Mouse (Mus musculus) ES-Bruce4 (cell line): ENCODE measurements around the gene Il1r2. TPM values are rescaled to one million over a fixed set of nuclear protein-coding genes. Genes with fewer than 3 reads are reported as not detected.

ENCODE experiments used
- H3K27ac ChIP-seq: 2 replicates; pipeline ENCODE4 v1.5.1; 2012; ENCODE audit warnings: low read length, inconsistent platforms; ENCODE audit not compliant: insufficient read depth
- H3K27me3 ChIP-seq: 2 replicates; pipeline ENCODE4 v1.6.1; 2012; ENCODE audit warnings: mild to moderate bottlenecking, low read length, inconsistent platforms; ENCODE audit not compliant: control insufficient read depth, poor library complexity, insufficient read depth, severe bottlenecking
- H3K36me3 ChIP-seq: 2 replicates; pipeline ENCODE4 v1.6.1; 2012; ENCODE audit warnings: inconsistent platforms, mild to moderate bottlenecking, low read length, moderate library complexity; ENCODE audit not compliant: control insufficient read depth, poor library complexity, insufficient read depth, severe bottlenecking
- H3K4me1 ChIP-seq: one replicate; pipeline ENCODE4 v1.8.1; 2011; ENCODE audit warnings: low read length; ENCODE audit not compliant: control insufficient read depth, insufficient read depth
- H3K4me3 ChIP-seq: 2 replicates; pipeline ENCODE4 v1.5.1; 2011; ENCODE audit warnings: low read depth, mild to moderate bottlenecking, low read length
- H3K9ac ChIP-seq: 2 replicates; pipeline ENCODE4 v1.6.1; 2012; ENCODE audit warnings: low read depth, mild to moderate bottlenecking, inconsistent platforms; ENCODE audit not compliant: poor library complexity, severe bottlenecking
- H3K9me3 ChIP-seq: replicated peaks from 2 replicates; pipeline ENCODE4 v1.6.1; 2012; ENCODE audit warnings: mild to moderate bottlenecking, low read length, inconsistent platforms; ENCODE audit not compliant: control insufficient read depth, poor library complexity, insufficient read depth, severe bottlenecking
- CTCF ChIP-seq: IDR thresholded peaks from one replicate; pipeline ENCODE4 v1.8.1; 2011; ENCODE audit warnings: low read depth, low read length
- EP300 ChIP-seq: IDR thresholded peaks from 2 replicates; pipeline ENCODE4 v1.6.1; 2011; ENCODE audit warnings: low read depth, low read length; ENCODE audit not compliant: insufficient read depth
- POLR2A ChIP-seq: IDR thresholded peaks from one replicate; pipeline ENCODE4 v1.8.1; 2011; ENCODE audit warnings: low read length; ENCODE audit not compliant: insufficient read depth
- polyA plus RNA-seq: library from polyadenylated mRNA; stranded (reverse); fragments of >200 nt; gene quantifications from 2 replicates; pipeline ENCODE4 v1.2.4, GENCODE M21; 2011; ENCODE audit warnings: low read depth; ENCODE audit not compliant: missing spikeins, insufficient read depth, insufficient read length

Il1r2 gene
- polyA plus RNA-seq, 1 experiment: not detected

GRCm38 (mm10) chr1:40037831-40038230 is 36.0 kb upstream of the Il1r2 start:
- no peaks in the 10 kb centered on the region for H3K36me3 ChIP-seq
- TF ChIP-seq CTCF: no peak
- TF ChIP-seq EP300: no peak
- TF ChIP-seq POLR2A: no peak

GRCm38 (mm10) chr1:40045686-40046085 is 28.2 kb upstream of the Il1r2 start:
- Histone ChIP-seq H3K36me3 (no peaks in the 10 kb centered on the region), H3K4me3 (no peak overlapping the region), H3K9me3 (no peaks in the 10 kb centered on the region), H3K9ac (no peak overlapping the region), H3K4me1 (no peaks in the 10 kb centered on the region), H3K27ac (no peak overlapping the region), H3K27me3 (no peaks in the 10 kb centered on the region)
- TF ChIP-seq CTCF (no peak), EP300 (no peak), POLR2A (no peak)

More at GRCm38 (mm10) chr1:40037831-40038230, 36.0 kb upstream of the Il1r2 start:
- no peak overlapping the region for H3K27ac ChIP-seq
- H3K4me1 ChIP-seq: no peaks in the 10 kb centered on the region
- H3K4me3 ChIP-seq: no peak overlapping the region
- no peaks in the 10 kb centered on the region for H3K9me3 ChIP-seq
- no peaks in the 10 kb centered on the region for H3K27me3 ChIP-seq
- H3K9ac ChIP-seq: no peak overlapping the region

- no peak for TF ChIP-seq CTCF
- no peak for TF ChIP-seq POLR2A
- no peak for TF ChIP-seq EP300
- no peaks in the 10 kb centered on the region for H3K9me3 ChIP-seq
- H3K9ac ChIP-seq: no peak overlapping the region
- no peaks in the 10 kb centered on the region for H3K4me1 ChIP-seq
- H3K4me3 ChIP-seq: no peak overlapping the region
- H3K27ac ChIP-seq: no peak overlapping the region
- no peaks in the 10 kb centered on the region for H3K36me3 ChIP-seq
- no peaks in the 10 kb centered on the region for H3K27me3 ChIP-seq
Measured at GRCm38 (mm10) chr1:40046600-40046999, 27.3 kb upstream of the Il1r2 start.

- no peak overlapping the region for H3K27ac ChIP-seq
Measured at GRCm38 (mm10) chr1:40051157-40051556, 22.7 kb upstream of the Il1r2 start.

GRCm38 (mm10) chr1:40052156-40052555 is 21.7 kb upstream of the Il1r2 start:
- Histone ChIP-seq H3K4me1 (peaks cover 2% of the 10 kb centered on the region), H3K36me3 (no peaks in the 10 kb centered on the region), H3K27me3 (no peaks in the 10 kb centered on the region), H3K9ac (no peak overlapping the region), H3K27ac (no peak overlapping the region), H3K4me3 (no peak overlapping the region), H3K9me3 (no peaks in the 10 kb centered on the region)
- no peak for TF ChIP-seq EP300
- TF ChIP-seq POLR2A: no peak

More at GRCm38 (mm10) chr1:40051157-40051556, 22.7 kb upstream of the Il1r2 start:
- Histone ChIP-seq H3K27me3 (no peaks in the 10 kb centered on the region), H3K4me1 (no peaks in the 10 kb centered on the region), H3K9ac (no peak overlapping the region), H3K36me3 (no peaks in the 10 kb centered on the region), H3K4me3 (no peak overlapping the region), H3K9me3 (no peaks in the 10 kb centered on the region)
- TF ChIP-seq EP300 (no peak), CTCF (no peak), POLR2A (no peak)

- no peaks in the 10 kb centered on the region for H3K9me3 ChIP-seq
- H3K27me3 ChIP-seq: no peaks in the 10 kb centered on the region
- no peak overlapping the region for H3K4me3 ChIP-seq
- no peak for TF ChIP-seq POLR2A
- no peak for TF ChIP-seq EP300
- no peak for TF ChIP-seq CTCF
- no peak overlapping the region for H3K27ac ChIP-seq
- peaks cover 4% of the 10 kb centered on the region for H3K4me1 ChIP-seq
- no peak overlapping the region for H3K9ac ChIP-seq
- no peaks in the 10 kb centered on the region for H3K36me3 ChIP-seq
Measured at GRCm38 (mm10) chr1:40053071-40053470, 20.8 kb upstream of the Il1r2 start.

GRCm38 (mm10) chr1:40055051-40055450 is 18.8 kb upstream of the Il1r2 start:
- no peak overlapping the region for H3K9ac ChIP-seq
- H3K4me3 ChIP-seq: no peak overlapping the region
- no peak overlapping the region for H3K27ac ChIP-seq
- no peaks in the 10 kb centered on the region for H3K36me3 ChIP-seq
- H3K9me3 ChIP-seq: no peaks in the 10 kb centered on the region
- no peaks in the 10 kb centered on the region for H3K27me3 ChIP-seq
- H3K4me1 ChIP-seq: peaks cover 4% of the 10 kb centered on the region
- TF ChIP-seq CTCF: no peak
